Mouse (Mus musculus): ENCODE data around the gene Ubxn2a. TPM values are rescaled to one million over a fixed set of nuclear protein-coding genes. Genes with fewer than 3 reads are reported as not detected.
A peak's percentile ranks its signal among the peaks of the same experiment; 100 is the strongest.

The Ubxn2a gene
- polyA plus RNA-seq, 1 experiment: 1.8 TPM

- Histone ChIP-seq H3K36me3 (ENCODE audit: control insufficient read depth, insufficient read depth, low read length) (peaks cover 18% of the 10 kb centered on the region), H3K4me3 (ENCODE audit: extremely low read depth, insufficient read depth, insufficient read length) (no peak overlapping the region), H3K27ac (ENCODE audit: insufficient read depth, low read length) (no peak overlapping the region), H3K4me1 (ENCODE audit: control insufficient read depth, insufficient read depth, insufficient read length) (no peaks in the 10 kb centered on the region), H3K27me3 (ENCODE audit: control insufficient read depth, insufficient read depth, low read length) (no peaks in the 10 kb centered on the region)
- no peak for TF ChIP-seq POLR2A (IDR thresholded peaks at IDR 0.05; ENCODE audit: low read depth, low read length)
- TF ChIP-seq CTCF (IDR thresholded peaks at IDR 0.05; ENCODE audit: extremely low read depth, insufficient read depth, insufficient read length, insufficient replicate concordance): no peak
- no peak for DNase-seq (ENCODE audit: low read depth in 1 of 2, low spot score in 2 of 2)
- WGBS: 93% methylated on average over 2 of the region's 2 CpGs
These were observed 25.4 kb downstream of the Ubxn2a start for GRCm38 (mm10) chr12:4882086-4882485.

DNA sequence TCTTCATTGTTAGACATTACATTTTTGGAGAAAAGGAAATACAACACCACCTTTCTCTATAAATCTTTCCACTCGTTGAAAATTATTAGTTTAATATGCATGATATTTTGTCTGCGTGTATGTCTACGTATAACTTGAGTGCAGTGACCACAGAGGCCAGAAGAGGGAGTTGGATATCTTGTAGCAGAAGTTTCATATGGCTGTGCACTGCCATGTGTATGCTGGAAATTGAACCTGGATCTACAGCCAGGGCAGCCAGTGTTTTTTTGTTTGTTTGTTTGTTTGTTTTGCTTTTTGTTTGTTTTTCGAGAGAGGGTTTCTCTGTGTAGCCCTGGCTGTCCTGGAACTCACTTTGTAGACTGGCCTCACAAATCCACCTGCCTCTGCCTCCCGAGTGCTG lies 28.5 kb downstream of the Ubxn2a start:
- no peak for TF ChIP-seq POLR2A (IDR thresholded peaks at IDR 0.05; ENCODE audit: low read depth, low read length)
- TF ChIP-seq CTCF (IDR thresholded peaks at IDR 0.05; ENCODE audit: extremely low read depth, insufficient read depth, insufficient read length, insufficient replicate concordance): no peak
- 98% methylated on average over 5 of the region's 5 CpGs for WGBS

DNA sequence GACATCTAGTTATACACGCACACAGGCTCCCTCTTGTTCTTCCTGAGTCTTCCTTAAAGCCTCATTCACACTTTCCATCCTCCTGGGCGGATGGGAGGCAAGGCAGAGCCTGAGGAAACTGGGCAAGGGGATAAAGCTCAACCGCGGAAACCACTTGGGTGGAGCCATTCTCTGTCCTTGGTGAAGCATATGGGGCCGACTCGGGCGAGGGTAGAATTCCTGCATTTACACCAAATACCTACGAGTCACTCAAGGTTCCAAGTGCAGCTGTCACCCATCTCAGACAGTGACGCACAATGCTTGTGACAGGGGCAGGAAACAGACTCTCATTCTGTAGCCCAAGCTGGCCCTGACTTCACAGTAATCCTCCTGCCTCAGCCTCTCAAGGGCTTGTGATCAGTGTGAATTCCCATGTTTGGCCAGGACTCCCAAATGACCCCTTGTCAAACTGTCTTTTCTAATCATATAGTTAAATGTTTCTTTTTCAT lies 29.2 kb downstream of the Ubxn2a start:
- no peaks in the 10 kb centered on the region for H3K27me3 ChIP-seq (ENCODE audit: control insufficient read depth, insufficient read depth, low read length)
- H3K27ac ChIP-seq (ENCODE audit: insufficient read depth, low read length): no peak overlapping the region
- DNase-seq (ENCODE audit: low read depth in 1 of 2, low spot score in 2 of 2): no peak
- 0 out of 2 replicates have a peak, but pooled peaks cover 4% of the 10 kb centered on the region for H3K4me1 ChIP-seq (ENCODE audit: control insufficient read depth, insufficient read depth, insufficient read length)
- H3K36me3 ChIP-seq (ENCODE audit: control insufficient read depth, insufficient read depth, low read length): peaks cover 13% of the 10 kb centered on the region
- WGBS: 67% methylated on average over 9 of the region's 9 CpGs
- no peak for TF ChIP-seq CTCF (IDR thresholded peaks at IDR 0.05; ENCODE audit: extremely low read depth, insufficient read depth, insufficient read length, insufficient replicate concordance)
- TF ChIP-seq POLR2A (IDR thresholded peaks at IDR 0.05; ENCODE audit: low read depth, low read length): no peak
- H3K4me3 ChIP-seq (ENCODE audit: extremely low read depth, insufficient read depth, insufficient read length): no peak overlapping the region

More for the DNA sequence above, 28.5 kb downstream of the Ubxn2a start:
- Histone ChIP-seq H3K36me3 (ENCODE audit: control insufficient read depth, insufficient read depth, low read length) (peaks cover 13% of the 10 kb centered on the region), H3K4me1 (ENCODE audit: control insufficient read depth, insufficient read depth, insufficient read length) (0 out of 2 replicates have a peak, but pooled peaks cover 4% of the 10 kb centered on the region), H3K27me3 (ENCODE audit: control insufficient read depth, insufficient read depth, low read length) (no peaks in the 10 kb centered on the region), H3K27ac (ENCODE audit: insufficient read depth, low read length) (no peak overlapping the region), H3K4me3 (ENCODE audit: extremely low read depth, insufficient read depth, insufficient read length) (no peak overlapping the region)
- no peak for DNase-seq (ENCODE audit: low read depth in 1 of 2, low spot score in 2 of 2)

- WGBS: 91% methylated on average over 8 of the region's 8 CpGs
- DNase-seq (ENCODE audit: low read depth in 1 of 2, low spot score in 2 of 2): no peak
These were observed 31.9 kb downstream of the Ubxn2a start for GRCm38 (mm10) chr12:4875623-4876022.

DNA sequence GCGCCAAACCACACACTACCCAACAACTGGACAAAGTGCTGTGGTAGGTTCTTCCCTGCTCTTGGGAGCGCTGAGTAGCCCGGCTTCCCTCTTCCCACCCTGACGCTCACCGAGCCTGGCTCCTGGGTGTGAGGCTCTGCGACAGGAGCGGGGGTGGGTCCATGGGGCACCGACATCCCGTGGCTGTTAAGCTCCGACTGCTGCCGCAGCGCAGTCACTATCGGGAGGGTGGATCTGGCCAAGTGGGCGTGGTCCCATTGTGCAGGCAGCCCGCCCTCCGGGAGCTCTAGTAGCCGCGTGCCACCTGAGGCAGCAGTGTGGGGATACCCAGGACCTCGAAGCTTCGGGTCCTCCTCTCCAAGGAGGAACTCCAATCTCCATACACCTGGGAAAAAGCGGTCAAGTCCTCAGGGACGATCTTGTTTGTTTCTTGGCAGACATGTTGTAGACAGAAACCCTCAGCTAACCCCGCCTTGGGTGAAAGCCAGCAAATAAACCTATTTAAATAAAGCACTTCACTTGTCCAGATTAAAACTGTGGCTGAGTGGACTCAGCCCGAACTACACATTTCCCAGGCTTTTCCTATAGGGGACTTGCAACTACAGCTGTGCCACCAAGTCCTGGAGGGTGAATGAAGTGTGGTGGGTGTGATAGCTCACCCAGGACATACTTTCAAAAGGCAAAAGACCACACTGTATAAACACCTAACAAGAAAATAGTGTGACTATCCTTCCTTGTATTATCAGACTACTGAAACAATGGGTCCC lies 33.2 kb downstream of the Ubxn2a start, which contains the start of gene Mfsd2b:
Gene Mfsd2b, minus strand, starts transcription at position 199 of the 767 bp plus-strand sequence.
- peaks cover under 1% of the 10 kb centered on the region; the same call in 1 of the 2 replicates for H3K36me3 ChIP-seq (ENCODE audit: control insufficient read depth, insufficient read depth, low read length)
- DNase-seq (ENCODE audit: low read depth in 1 of 2, low spot score in 2 of 2): peak in 1 of 2 experiments; percentile 43

More at GRCm38 (mm10) chr12:4875623-4876022, 31.9 kb downstream of the Ubxn2a start:
- no peak for TF ChIP-seq POLR2A (IDR thresholded peaks at IDR 0.05; ENCODE audit: low read depth, low read length)
- no peak for TF ChIP-seq CTCF (IDR thresholded peaks at IDR 0.05; ENCODE audit: extremely low read depth, insufficient read depth, insufficient read length, insufficient replicate concordance)
- Histone ChIP-seq H3K27me3 (ENCODE audit: control insufficient read depth, insufficient read depth, low read length) (no peaks in the 10 kb centered on the region), H3K36me3 (ENCODE audit: control insufficient read depth, insufficient read depth, low read length) (peaks cover 2% of the 10 kb centered on the region; the same call in 1 of the 2 replicates), H3K4me1 (ENCODE audit: control insufficient read depth, insufficient read depth, insufficient read length) (0 out of 2 replicates have a peak, but pooled peaks cover 4% of the 10 kb centered on the region), H3K4me3 (ENCODE audit: extremely low read depth, insufficient read depth, insufficient read length) (no peak overlapping the region), H3K27ac (ENCODE audit: insufficient read depth, low read length) (no peak overlapping the region)

GRCm38 (mm10) chr12:4873531-4873930 lies 34.0 kb downstream of the Ubxn2a start:
- Histone ChIP-seq H3K4me1 (ENCODE audit: control insufficient read depth, insufficient read depth, insufficient read length) (0 out of 2 replicates have a peak, but pooled peaks cover 4% of the 10 kb centered on the region), H3K36me3 (ENCODE audit: control insufficient read depth, insufficient read depth, low read length) (no peaks in the 10 kb centered on the region), H3K27ac (ENCODE audit: insufficient read depth, low read length) (0 out of 2 replicates have a peak overlapping the region, but pooled peaks have one; percentile 38), H3K27me3 (ENCODE audit: control insufficient read depth, insufficient read depth, low read length) (no peaks in the 10 kb centered on the region), H3K4me3 (ENCODE audit: extremely low read depth, insufficient read depth, insufficient read length) (peak overlapping the region; percentile 39; the same call in 1 of the 2 replicates)
- no peak for DNase-seq (ENCODE audit: low read depth in 1 of 2, low spot score in 2 of 2)
- WGBS: 74% methylated on average over 6 of the region's 6 CpGs
- no peak for TF ChIP-seq POLR2A (IDR thresholded peaks at IDR 0.05; ENCODE audit: low read depth, low read length)
- no peak for TF ChIP-seq CTCF (IDR thresholded peaks at IDR 0.05; ENCODE audit: extremely low read depth, insufficient read depth, insufficient read length, insufficient replicate concordance)

More for the DNA sequence above, 33.2 kb downstream of the Ubxn2a start, which contains the start of gene Mfsd2b:
- H3K27me3 ChIP-seq (ENCODE audit: control insufficient read depth, insufficient read depth, low read length): no peaks in the 10 kb centered on the region
- H3K4me1 ChIP-seq (ENCODE audit: control insufficient read depth, insufficient read depth, insufficient read length): 0 out of 2 replicates have a peak, but pooled peaks cover 4% of the 10 kb centered on the region
- H3K4me3 ChIP-seq (ENCODE audit: extremely low read depth, insufficient read depth, insufficient read length): peak within 1 kb of the TSS; percentile 39; the same call in 1 of the 2 replicates
- 4% methylated on average over 24 of the region's 24 CpGs for WGBS
- H3K27ac ChIP-seq (ENCODE audit: insufficient read depth, low read length): peak within 1 kb of the TSS; percentile 38; the same call in 1 of the 2 replicates
- no peak for TF ChIP-seq CTCF (IDR thresholded peaks at IDR 0.05; ENCODE audit: extremely low read depth, insufficient read depth, insufficient read length, insufficient replicate concordance)
